Mouse (Mus musculus): ENCODE data around the gene Scgb1b2. TPM values are rescaled to one million over a fixed set of nuclear protein-coding genes. Genes with fewer than 3 reads are reported as not detected.

Scgb1b2 gene
- polyA plus RNA-seq (2015; fragmentation: Nextera tagmentation; extraction: Ambion mirVana) = not detected in 2 replicates

DNA sequence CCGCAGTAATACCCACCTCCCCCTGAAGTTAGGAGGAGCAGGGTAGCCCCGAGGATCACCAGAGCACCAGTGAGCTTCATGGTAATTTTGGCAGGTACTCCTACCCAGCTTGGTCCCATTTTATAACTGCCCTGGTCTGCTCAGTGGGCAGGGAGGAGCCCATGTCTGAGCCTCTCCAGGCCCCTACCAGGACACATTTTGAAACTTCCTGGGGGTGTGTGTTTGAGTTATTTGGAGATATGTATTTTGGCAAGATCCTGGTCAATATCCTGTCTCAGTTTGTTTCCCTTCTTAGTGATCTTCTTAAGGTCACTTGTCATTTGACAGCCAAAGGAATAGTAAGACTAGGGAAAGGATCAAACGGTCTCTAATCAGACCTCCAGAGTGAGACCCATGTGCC is at the start of gene Scgb1b2:
Gene Scgb1b2 (minus strand): TSS at position 101 of the 400 bp plus-strand sequence.

DNA sequence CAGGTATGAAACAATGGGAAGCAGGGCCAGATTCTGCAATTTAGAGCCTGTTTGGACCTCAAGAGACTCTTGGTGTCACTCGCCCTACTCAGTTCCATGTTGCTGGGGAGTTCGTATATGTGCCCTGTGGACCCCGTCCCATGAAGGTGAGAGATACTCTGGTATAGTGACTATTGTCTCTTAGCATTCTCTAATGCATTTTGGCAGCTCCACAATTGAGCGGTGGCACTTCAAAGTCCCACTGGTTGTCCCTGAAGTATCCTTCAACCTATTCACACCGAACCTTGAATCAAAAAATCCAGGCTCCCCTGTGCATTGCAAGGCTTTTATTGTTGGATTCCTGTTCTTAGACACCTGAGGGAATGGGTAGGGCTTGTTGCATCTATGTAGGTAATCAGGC is 1.4 kb downstream of the Scgb1b2 start, which contains the start of gene Scgb2b2:
Gene Scgb2b2 (plus strand): TSS at position 301 of the 400 bp plus-strand sequence.

Other genes starting within 250 kb of the Scgb1b2 start
- 36.9 and 57.9 TPM in 2 replicates for gene Fxyd5, start 249.3 kb downstream of the Scgb1b2 start, polyA plus RNA-seq (2015; fragmentation: Nextera tagmentation; extraction: Ambion mirVana)
- gene Fxyd7, start 240.4 kb downstream of the Scgb1b2 start, polyA plus RNA-seq (2015; fragmentation: Nextera tagmentation; extraction: Ambion mirVana) = 714 and 730 TPM in 2 replicates
- gene Fxyd1, start 234.6 kb downstream of the Scgb1b2 start, polyA plus RNA-seq (2015; fragmentation: Nextera tagmentation; extraction: Ambion mirVana) = 87.3 and 114 TPM in 2 replicates
- gene Lgi4, start 232.5 kb downstream of the Scgb1b2 start, polyA plus RNA-seq (2015; fragmentation: Nextera tagmentation; extraction: Ambion mirVana) = 2.5 and 3.6 TPM in 2 replicates
- gene Fxyd3, start 215.1 kb downstream of the Scgb1b2 start, polyA plus RNA-seq (2015; fragmentation: Nextera tagmentation; extraction: Ambion mirVana) = 3.1 and 3.5 TPM in 2 replicates
- gene Hpn, start 176.5 kb downstream of the Scgb1b2 start, polyA plus RNA-seq (2015; fragmentation: Nextera tagmentation; extraction: Ambion mirVana) = 0.71 and 1.0 TPM in 2 replicates
- 71.7 and 85.1 TPM in 2 replicates for gene Scn1b, start 164.8 kb downstream of the Scgb1b2 start, polyA plus RNA-seq (2015; fragmentation: Nextera tagmentation; extraction: Ambion mirVana)
- 112 and 137 TPM in 2 replicates for gene Gramd1a, start 135.9 kb downstream of the Scgb1b2 start, polyA plus RNA-seq (2015; fragmentation: Nextera tagmentation; extraction: Ambion mirVana)
- gene Scgb2b2, start 1.3 kb downstream of the Scgb1b2 start, polyA plus RNA-seq (2015; fragmentation: Nextera tagmentation; extraction: Ambion mirVana) = not detected in 2 replicates
- not detected in 2 replicates for gene Scgb2b3, start 70.3 kb upstream of the Scgb1b2 start, polyA plus RNA-seq (2015; fragmentation: Nextera tagmentation; extraction: Ambion mirVana)
- gene Scgb1b3, start 83.8 kb upstream of the Scgb1b2 start, polyA plus RNA-seq (2015; fragmentation: Nextera tagmentation; extraction: Ambion mirVana) = not detected in 2 replicates

Measured in neural tube, postnatal 0 days (tissue).